Mouse (Mus musculus): Measurements from ENCODE around the gene Gxylt1. TPM values are rescaled to one million over a fixed set of nuclear protein-coding genes. Genes with fewer than 3 reads are reported as not detected.
"Not testable (repeated sequence)": the region's sequence is repeated elsewhere in the genome, so short reads cannot be mapped to it uniquely, and the experiment has no call there.

The Gxylt1 gene
- polyA plus RNA-seq, 1 experiment from 2014 or later: 11.5 TPM

DNA sequence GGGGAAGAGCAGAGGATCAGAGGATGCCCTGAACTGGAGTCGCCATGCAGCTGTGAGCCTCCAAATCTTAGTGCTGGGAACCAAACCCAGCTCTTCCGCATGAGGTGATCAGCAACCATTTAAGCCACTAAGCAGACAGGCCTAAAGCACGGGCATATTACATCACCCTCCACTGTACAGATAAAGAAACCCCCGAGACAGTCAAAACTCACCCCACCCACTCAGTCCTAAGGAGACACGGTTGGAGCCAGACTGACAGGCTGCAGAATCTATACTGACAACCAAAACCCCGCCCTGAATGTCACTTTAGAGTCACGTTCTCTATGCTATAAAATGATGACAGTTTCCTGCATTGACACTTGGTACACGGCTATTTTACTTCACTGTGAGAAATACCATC, 21.8 kb downstream of the Gxylt1 start:
- no peak overlapping the region for H3K27ac ChIP-seq (ENCODE audit: low read length)
- 75% methylated on average over 8 of the region's 8 CpGs for WGBS
- no peak overlapping the region for H3K4me3 ChIP-seq (replicated peaks; ENCODE audit: low read length)
- H3K4me1 ChIP-seq (ENCODE audit: control insufficient read depth, insufficient read depth, low read length): no peaks in the 10 kb centered on the region
- no peaks in the 10 kb centered on the region for H3K27me3 ChIP-seq (ENCODE audit: control insufficient read depth, insufficient read depth, low read length)
- H3K36me3 ChIP-seq (ENCODE audit: control insufficient read depth, insufficient read depth, low read length): peaks cover 5% of the 10 kb centered on the region
- H3K9ac ChIP-seq (ENCODE audit: low read length): no peak overlapping the region
- no peak overlapping the region for H3K4me2 ChIP-seq (ENCODE audit: low read depth, low read length)
- ATAC-seq (ENCODE audit: insufficient read depth, low FRiP score): no peak
- H3K9me3 ChIP-seq (replicated peaks; ENCODE audit: control insufficient read depth, low read length): no peaks in the 10 kb centered on the region

- Histone ChIP-seq H3K36me3 (ENCODE audit: control insufficient read depth, insufficient read depth, low read length) (0 out of 2 replicates have a peak, but pooled peaks cover 7% of the 10 kb centered on the region), H3K9me3 (replicated peaks; ENCODE audit: control insufficient read depth, low read length) (no peaks in the 10 kb centered on the region), H3K9ac (ENCODE audit: low read length) (no peak overlapping the region), H3K4me2 (ENCODE audit: low read depth, low read length) (no peak overlapping the region), H3K4me1 (ENCODE audit: control insufficient read depth, insufficient read depth, low read length) (no peaks in the 10 kb centered on the region), H3K27ac (ENCODE audit: low read length) (no peak overlapping the region), H3K4me3 (replicated peaks; ENCODE audit: low read length) (no peak overlapping the region), H3K27me3 (ENCODE audit: control insufficient read depth, insufficient read depth, low read length) (no peaks in the 10 kb centered on the region)
- no peak for ATAC-seq (ENCODE audit: insufficient read depth, low FRiP score)
- WGBS: 82% methylated on average over 6 of the region's 6 CpGs
Measured at GRCm38 (mm10) chr15:93252396-93252795, 22.6 kb downstream of the Gxylt1 start.

- 65% methylated on average over 13 of the region's 13 CpGs for WGBS
- H3K4me1 ChIP-seq (ENCODE audit: control insufficient read depth, insufficient read depth, low read length): no peaks in the 10 kb centered on the region
- no peaks in the 10 kb centered on the region for H3K27me3 ChIP-seq (ENCODE audit: control insufficient read depth, insufficient read depth, low read length)
- no peak overlapping the region for H3K4me2 ChIP-seq (ENCODE audit: low read depth, low read length)
- H3K9me3 ChIP-seq (replicated peaks; ENCODE audit: control insufficient read depth, low read length): no peaks in the 10 kb centered on the region
- H3K4me3 ChIP-seq (replicated peaks; ENCODE audit: low read length): no peak overlapping the region
- no peak overlapping the region for H3K9ac ChIP-seq (ENCODE audit: low read length)
- H3K36me3 ChIP-seq (ENCODE audit: control insufficient read depth, insufficient read depth, low read length): 0 out of 2 replicates have a peak, but pooled peaks cover 7% of the 10 kb centered on the region
- H3K27ac ChIP-seq (ENCODE audit: low read length): no peak overlapping the region
- ATAC-seq (ENCODE audit: insufficient read depth, low FRiP score): no peak
Measured at GRCm38 (mm10) chr15:93251553-93252250, 23.3 kb downstream of the Gxylt1 start.

- Histone ChIP-seq H3K4me1 (ENCODE audit: control insufficient read depth, insufficient read depth, low read length) (no peaks in the 10 kb centered on the region), H3K4me3 (replicated peaks; ENCODE audit: low read length) (no peak overlapping the region), H3K4me2 (ENCODE audit: low read depth, low read length) (no peak overlapping the region), H3K27me3 (ENCODE audit: control insufficient read depth, insufficient read depth, low read length) (no peaks in the 10 kb centered on the region), H3K9me3 (replicated peaks; ENCODE audit: control insufficient read depth, low read length) (no peaks in the 10 kb centered on the region), H3K36me3 (ENCODE audit: control insufficient read depth, insufficient read depth, low read length) (peaks cover 16% of the 10 kb centered on the region; the same call in 1 of the 2 replicates), H3K9ac (ENCODE audit: low read length) (no peak overlapping the region), H3K27ac (ENCODE audit: low read length) (no peak overlapping the region)
- ATAC-seq (ENCODE audit: insufficient read depth, low FRiP score): no peak
- 70% methylated on average over 10 of the region's 10 CpGs for WGBS
Measured at GRCm38 (mm10) chr15:93243202-93243601, 31.8 kb downstream of the Gxylt1 start.

- H3K4me3 ChIP-seq (replicated peaks; ENCODE audit: low read length); ATAC-seq (ENCODE audit: insufficient read depth, low FRiP score); H3K9ac ChIP-seq (ENCODE audit: low read length): not testable (repeated sequence)
Measured at GRCm38 (mm10) chr15:93236456-93236855, 38.5 kb downstream of the Gxylt1 start.

DNA sequence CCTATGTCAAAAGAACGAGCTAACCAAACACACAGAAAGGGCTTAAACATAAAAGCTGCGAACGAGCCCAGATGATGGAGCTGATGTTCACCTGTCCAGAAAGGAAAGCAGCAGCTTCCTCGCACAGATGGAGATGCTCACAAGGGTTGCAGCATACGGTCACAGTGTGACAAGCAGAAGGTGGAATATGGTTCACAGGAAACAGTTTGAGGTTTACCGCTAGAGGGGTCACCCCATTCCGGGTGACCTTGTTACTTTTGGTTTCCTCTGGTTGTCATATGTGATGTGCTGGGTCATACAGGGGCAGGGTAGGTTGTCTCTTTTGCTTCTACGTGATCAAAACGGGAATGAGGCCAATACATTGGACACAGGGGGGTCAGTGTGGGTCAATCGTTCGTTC, 46.0 kb downstream of the Gxylt1 start:
- no peaks in the 10 kb centered on the region for H3K4me1 ChIP-seq (ENCODE audit: control insufficient read depth, insufficient read depth, low read length)
- 76% methylated on average over 11 of the region's 11 CpGs for WGBS
- H3K27ac ChIP-seq (ENCODE audit: low read length): no peak overlapping the region
- no peak overlapping the region for H3K4me3 ChIP-seq (replicated peaks; ENCODE audit: low read length)
- no peaks in the 10 kb centered on the region for H3K27me3 ChIP-seq (ENCODE audit: control insufficient read depth, insufficient read depth, low read length)
- H3K36me3 ChIP-seq (ENCODE audit: control insufficient read depth, insufficient read depth, low read length): no peaks in the 10 kb centered on the region
- ATAC-seq (ENCODE audit: insufficient read depth, low FRiP score): no peak
- H3K9me3 ChIP-seq (replicated peaks; ENCODE audit: control insufficient read depth, low read length): no peaks in the 10 kb centered on the region
- H3K4me2 ChIP-seq (ENCODE audit: low read depth, low read length): no peak overlapping the region
- H3K9ac ChIP-seq (ENCODE audit: low read length): no peak overlapping the region

More at GRCm38 (mm10) chr15:93236456-93236855, 38.5 kb downstream of the Gxylt1 start:
- whole genome bisulfite sequencing: 89% methylated on average over 10 of the region's 10 CpGs
- H3K4me2 ChIP-seq (ENCODE audit: low read depth, low read length); H3K9me3 ChIP-seq (replicated peaks; ENCODE audit: control insufficient read depth, low read length); H3K4me1 ChIP-seq (ENCODE audit: control insufficient read depth, insufficient read depth, low read length); H3K27ac ChIP-seq (ENCODE audit: low read length); H3K27me3 ChIP-seq (ENCODE audit: control insufficient read depth, insufficient read depth, low read length): not testable (repeated sequence)
- H3K36me3 ChIP-seq (ENCODE audit: control insufficient read depth, insufficient read depth, low read length): peaks cover 12% of the 10 kb centered on the region; the same call in 1 of the 2 replicates

GRCm38 (mm10) chr15:93228375-93228774, 46.6 kb downstream of the Gxylt1 start:
- no peaks in the 10 kb centered on the region for H3K27me3 ChIP-seq (ENCODE audit: control insufficient read depth, insufficient read depth, low read length)
- no peak overlapping the region for H3K27ac ChIP-seq (ENCODE audit: low read length)
- no peak overlapping the region for H3K9ac ChIP-seq (ENCODE audit: low read length)
- WGBS: 65% methylated on average over 10 of the region's 10 CpGs
- H3K4me3 ChIP-seq (replicated peaks; ENCODE audit: low read length): no peak overlapping the region
- H3K4me2 ChIP-seq (ENCODE audit: low read depth, low read length): no peak overlapping the region
- H3K9me3 ChIP-seq (replicated peaks; ENCODE audit: control insufficient read depth, low read length): no peaks in the 10 kb centered on the region
- no peaks in the 10 kb centered on the region for H3K36me3 ChIP-seq (ENCODE audit: control insufficient read depth, insufficient read depth, low read length)
- no peaks in the 10 kb centered on the region for H3K4me1 ChIP-seq (ENCODE audit: control insufficient read depth, insufficient read depth, low read length)
- no peak for ATAC-seq (ENCODE audit: insufficient read depth, low FRiP score)

DNA sequence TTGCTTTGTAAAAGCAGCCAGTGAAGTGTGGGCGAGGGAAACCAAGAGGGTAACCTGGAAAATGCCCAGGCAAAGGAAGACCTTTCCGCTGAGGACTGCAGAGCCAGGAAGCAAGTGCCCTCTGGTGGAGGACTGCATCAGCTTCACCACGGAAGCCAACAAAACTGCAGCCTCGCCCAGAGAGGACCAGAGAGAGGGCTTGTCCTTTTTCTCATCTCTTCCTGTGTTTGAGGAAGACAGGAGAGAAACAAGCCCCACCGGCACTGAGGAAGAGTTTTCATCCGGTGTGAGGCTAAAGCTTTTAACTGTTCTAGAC, 47.3 kb downstream of the Gxylt1 start:
- Histone ChIP-seq H3K9ac (ENCODE audit: low read length) (no peak overlapping the region), H3K27ac (ENCODE audit: low read length) (no peak overlapping the region), H3K36me3 (ENCODE audit: control insufficient read depth, insufficient read depth, low read length) (no peaks in the 10 kb centered on the region), H3K27me3 (ENCODE audit: control insufficient read depth, insufficient read depth, low read length) (no peaks in the 10 kb centered on the region), H3K4me3 (replicated peaks; ENCODE audit: low read length) (no peak overlapping the region), H3K4me1 (ENCODE audit: control insufficient read depth, insufficient read depth, low read length) (no peaks in the 10 kb centered on the region), H3K9me3 (replicated peaks; ENCODE audit: control insufficient read depth, low read length) (no peaks in the 10 kb centered on the region), H3K4me2 (ENCODE audit: low read depth, low read length) (no peak overlapping the region)
- 33% methylated on average over 6 of the region's 6 CpGs for WGBS
- no peak for ATAC-seq (ENCODE audit: insufficient read depth, low FRiP score)

- no peak for ATAC-seq (ENCODE audit: insufficient read depth, low FRiP score)
- no peak overlapping the region for H3K4me2 ChIP-seq (ENCODE audit: low read depth, low read length)
- no peak overlapping the region for H3K4me3 ChIP-seq (replicated peaks; ENCODE audit: low read length)
- H3K36me3 ChIP-seq (ENCODE audit: control insufficient read depth, insufficient read depth, low read length): no peaks in the 10 kb centered on the region
- no peak overlapping the region for H3K27ac ChIP-seq (ENCODE audit: low read length)
- WGBS: 87% methylated on average over 10 of the region's 10 CpGs
- no peak overlapping the region for H3K9ac ChIP-seq (ENCODE audit: low read length)
- no peaks in the 10 kb centered on the region for H3K27me3 ChIP-seq (ENCODE audit: control insufficient read depth, insufficient read depth, low read length)
- H3K9me3 ChIP-seq (replicated peaks; ENCODE audit: control insufficient read depth, low read length): no peaks in the 10 kb centered on the region
- H3K4me1 ChIP-seq (ENCODE audit: control insufficient read depth, insufficient read depth, low read length): no peaks in the 10 kb centered on the region
Measured at GRCm38 (mm10) chr15:93226930-93227763, 47.8 kb downstream of the Gxylt1 start.
